Mouse (Mus musculus): ENCODE results near the gene Ebf1. TPM values are rescaled to one million over a fixed set of nuclear protein-coding genes. Genes with fewer than 3 reads are reported as not detected.

Gene Ebf1
- polyA plus RNA-seq, 1 experiment from 2014 or later, result 7.9 TPM

DNA sequence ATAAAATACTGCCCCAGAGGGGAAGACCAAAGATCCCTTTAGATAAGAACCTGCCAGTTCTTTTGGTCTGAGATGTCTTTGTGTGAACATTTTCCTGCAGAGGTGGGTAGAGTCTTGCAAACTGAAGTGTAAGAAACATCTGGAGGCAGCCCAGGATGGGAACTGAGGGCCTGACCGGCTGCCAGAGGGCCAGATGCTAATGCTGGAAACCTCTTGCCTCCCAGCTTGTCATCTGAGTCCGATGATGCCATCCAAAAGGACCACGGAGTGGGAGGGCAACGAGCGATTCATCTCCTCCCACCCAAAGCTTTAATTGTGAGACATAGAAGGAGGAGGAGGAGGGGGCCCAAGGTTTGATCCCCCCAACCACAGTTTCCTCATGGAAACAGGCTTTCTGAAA is 197.7 kb downstream of the Ebf1 start:
- Histone ChIP-seq H3K4me2 (ENCODE audit: low read depth, low read length) (no peak overlapping the region), H3K9ac (ENCODE audit: low read depth, low read length) (no peak overlapping the region), H3K27me3 (replicated peaks; ENCODE audit: control insufficient read depth, insufficient read depth, low read length) (no peaks in the 10 kb centered on the region), H3K4me1 (ENCODE audit: control insufficient read depth, insufficient read depth, low read length) (no peaks in the 10 kb centered on the region), H3K4me3 (ENCODE audit: low read length) (no peak overlapping the region), H3K9me3 (ENCODE audit: control insufficient read depth, low read length) (no peaks in the 10 kb centered on the region), H3K36me3 (ENCODE audit: control insufficient read depth, insufficient read depth, low read length) (no peaks in the 10 kb centered on the region), H3K27ac (ENCODE audit: low read length) (no peak overlapping the region)
- WGBS, result 73% methylated on average over 5 of the region's 5 CpGs
- ATAC-seq, result no peak

GRCm38 (mm10) chr11:44815991-44816390 is 198.9 kb downstream of the Ebf1 start:
- no peaks in the 10 kb centered on the region for H3K4me1 ChIP-seq (ENCODE audit: control insufficient read depth, insufficient read depth, low read length)
- H3K4me3 ChIP-seq (ENCODE audit: low read length), result no peak overlapping the region
- no peak for ATAC-seq
- no peak overlapping the region for H3K9ac ChIP-seq (ENCODE audit: low read depth, low read length)
- WGBS, result 75% methylated on average over 4 of the region's 4 CpGs
- no peak overlapping the region for H3K4me2 ChIP-seq (ENCODE audit: low read depth, low read length)
- no peak overlapping the region for H3K27ac ChIP-seq (ENCODE audit: low read length)
- no peaks in the 10 kb centered on the region for H3K27me3 ChIP-seq (replicated peaks; ENCODE audit: control insufficient read depth, insufficient read depth, low read length)
- no peaks in the 10 kb centered on the region for H3K36me3 ChIP-seq (ENCODE audit: control insufficient read depth, insufficient read depth, low read length)
- no peaks in the 10 kb centered on the region for H3K9me3 ChIP-seq (ENCODE audit: control insufficient read depth, low read length)

DNA sequence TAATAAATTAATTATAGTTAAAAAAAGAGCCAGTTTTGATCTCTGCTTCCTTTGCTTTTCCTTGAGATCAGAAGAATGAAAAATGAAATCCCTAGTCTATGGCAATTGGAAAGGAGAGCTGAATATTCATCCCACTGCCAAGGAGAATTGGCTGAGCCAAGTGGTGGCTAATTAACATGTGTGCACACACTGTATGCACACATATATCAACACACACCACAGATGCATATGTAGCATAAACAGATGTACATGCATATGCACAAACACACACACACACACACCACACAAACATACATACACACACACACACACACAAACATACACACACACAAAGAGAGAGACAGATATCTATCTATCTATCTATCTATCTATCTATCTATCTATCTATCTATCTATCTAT is 205.2 kb downstream of the Ebf1 start:
- Histone ChIP-seq H3K27ac (ENCODE audit: low read length) (no peak overlapping the region), H3K4me1 (ENCODE audit: control insufficient read depth, insufficient read depth, low read length) (no peaks in the 10 kb centered on the region), H3K27me3 (replicated peaks; ENCODE audit: control insufficient read depth, insufficient read depth, low read length) (no peaks in the 10 kb centered on the region), H3K36me3 (ENCODE audit: control insufficient read depth, insufficient read depth, low read length) (no peaks in the 10 kb centered on the region), H3K4me3 (ENCODE audit: low read length) (no peak overlapping the region), H3K9ac (ENCODE audit: low read depth, low read length) (no peak overlapping the region), H3K9me3 (ENCODE audit: control insufficient read depth, low read length) (no peaks in the 10 kb centered on the region), H3K4me2 (ENCODE audit: low read depth, low read length) (no peak overlapping the region)
- ATAC-seq, result no peak

GRCm38 (mm10) chr11:44832227-44832939 is 215.3 kb downstream of the Ebf1 start:
- H3K4me2 ChIP-seq (ENCODE audit: low read depth, low read length), result no peak overlapping the region
- no peak overlapping the region for H3K4me3 ChIP-seq (ENCODE audit: low read length)
- no peaks in the 10 kb centered on the region for H3K36me3 ChIP-seq (ENCODE audit: control insufficient read depth, insufficient read depth, low read length)
- no peak for ATAC-seq
- no peak overlapping the region for H3K27ac ChIP-seq (ENCODE audit: low read length)
- WGBS, result 25% methylated on average over 14 of the region's 14 CpGs
- H3K9ac ChIP-seq (ENCODE audit: low read depth, low read length), result no peak overlapping the region
- no peaks in the 10 kb centered on the region for H3K9me3 ChIP-seq (ENCODE audit: control insufficient read depth, low read length)
- H3K4me1 ChIP-seq (ENCODE audit: control insufficient read depth, insufficient read depth, low read length), result no peaks in the 10 kb centered on the region
- H3K27me3 ChIP-seq (replicated peaks; ENCODE audit: control insufficient read depth, insufficient read depth, low read length), result peaks cover 3% of the 10 kb centered on the region; the same call in 1 of the 2 replicates

DNA sequence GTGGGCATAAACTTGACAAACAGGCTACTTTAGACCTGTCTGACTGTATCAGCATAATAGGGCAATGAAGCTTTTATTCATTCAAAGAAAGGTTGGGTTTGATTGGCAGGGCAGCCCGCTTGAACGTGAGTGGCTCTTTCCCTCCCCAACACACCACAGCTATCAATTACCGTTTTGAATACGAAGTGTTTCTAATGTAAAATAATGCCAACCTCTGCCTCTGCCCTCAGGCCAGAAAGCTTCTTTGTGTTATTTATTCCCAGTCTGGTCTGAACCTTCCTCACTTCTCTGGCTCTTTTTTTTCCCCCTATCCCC is 215.8 kb downstream of the Ebf1 start:
- no peaks in the 10 kb centered on the region for H3K36me3 ChIP-seq (ENCODE audit: control insufficient read depth, insufficient read depth, low read length)
- H3K27me3 ChIP-seq (replicated peaks; ENCODE audit: control insufficient read depth, insufficient read depth, low read length), result peaks cover 3% of the 10 kb centered on the region; the same call in 1 of the 2 replicates
- no peak for ATAC-seq
- H3K4me2 ChIP-seq (ENCODE audit: low read depth, low read length), result no peak overlapping the region
- no peak overlapping the region for H3K9ac ChIP-seq (ENCODE audit: low read depth, low read length)
- no peak overlapping the region for H3K27ac ChIP-seq (ENCODE audit: low read length)
- no peaks in the 10 kb centered on the region for H3K4me1 ChIP-seq (ENCODE audit: control insufficient read depth, insufficient read depth, low read length)
- 23% methylated on average over 4 of the region's 4 CpGs for WGBS
- H3K9me3 ChIP-seq (ENCODE audit: control insufficient read depth, low read length), result no peaks in the 10 kb centered on the region
- H3K4me3 ChIP-seq (ENCODE audit: low read length), result no peak overlapping the region

DNA sequence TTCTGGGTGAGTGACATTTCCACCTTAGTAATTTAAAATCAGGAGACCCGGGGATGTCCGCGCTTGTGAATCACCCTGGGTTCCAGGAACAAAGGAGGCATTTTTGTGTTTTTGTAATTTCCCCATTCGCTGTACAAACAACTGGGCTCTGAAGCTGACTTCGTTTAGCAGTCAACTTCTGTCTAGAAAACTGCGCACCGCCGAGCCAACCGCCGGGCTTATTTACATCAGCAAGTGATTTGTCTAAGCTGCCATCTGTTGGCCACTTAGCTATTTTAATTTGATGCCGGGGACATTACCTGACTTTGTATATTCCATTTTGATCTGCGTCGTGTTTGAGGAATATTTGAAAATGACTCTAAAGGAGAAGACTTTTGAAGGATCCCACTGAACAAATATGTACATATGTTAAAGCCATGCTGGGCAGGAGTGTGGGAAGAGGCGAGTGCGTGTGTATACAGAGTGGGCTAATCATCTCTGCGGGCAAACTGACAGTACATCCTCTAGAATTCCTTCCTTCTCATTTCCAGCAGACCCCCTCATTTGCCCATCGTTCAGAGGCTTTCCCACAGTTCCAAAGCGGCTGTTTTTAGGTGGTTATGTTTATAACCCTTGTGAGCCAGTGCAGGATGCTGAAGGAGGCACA is 216.4 kb downstream of the Ebf1 start:
- ATAC-seq, result no peak
- 32% methylated on average over 18 of the region's 18 CpGs for WGBS
- Histone ChIP-seq H3K27ac (ENCODE audit: low read length) (no peak overlapping the region), H3K36me3 (ENCODE audit: control insufficient read depth, insufficient read depth, low read length) (no peaks in the 10 kb centered on the region), H3K9me3 (ENCODE audit: control insufficient read depth, low read length) (no peaks in the 10 kb centered on the region), H3K9ac (ENCODE audit: low read depth, low read length) (no peak overlapping the region), H3K4me1 (ENCODE audit: control insufficient read depth, insufficient read depth, low read length) (no peaks in the 10 kb centered on the region), H3K27me3 (replicated peaks; ENCODE audit: control insufficient read depth, insufficient read depth, low read length) (peaks cover 3% of the 10 kb centered on the region; the same call in 1 of the 2 replicates), H3K4me2 (ENCODE audit: low read depth, low read length) (no peak overlapping the region), H3K4me3 (ENCODE audit: low read length) (no peak overlapping the region)

DNA sequence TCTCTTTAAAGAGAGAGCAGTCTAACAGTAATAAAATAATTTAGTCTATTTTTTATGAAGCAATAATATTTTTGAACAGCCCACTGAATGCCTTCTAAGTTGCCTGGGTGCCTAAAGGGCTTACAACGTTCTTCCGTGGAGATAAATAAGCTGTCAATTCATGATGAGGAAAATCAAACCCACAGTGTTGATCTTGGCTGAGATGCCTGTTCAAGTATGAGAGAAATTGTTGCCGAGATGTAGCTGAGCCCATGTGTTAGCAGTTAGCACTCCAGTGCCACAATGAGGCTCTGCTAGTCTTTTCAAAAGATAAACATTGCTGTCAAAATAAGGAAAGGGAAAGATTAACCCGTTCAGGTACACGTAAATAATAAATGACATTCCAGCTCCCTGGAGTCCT is 218.0 kb downstream of the Ebf1 start:
- no peaks in the 10 kb centered on the region for H3K9me3 ChIP-seq (ENCODE audit: control insufficient read depth, low read length)
- H3K4me3 ChIP-seq (ENCODE audit: low read length), result no peak overlapping the region
- no peaks in the 10 kb centered on the region for H3K36me3 ChIP-seq (ENCODE audit: control insufficient read depth, insufficient read depth, low read length)
- no peak for ATAC-seq
- H3K27ac ChIP-seq (ENCODE audit: low read length), result no peak overlapping the region
- no peaks in the 10 kb centered on the region for H3K4me1 ChIP-seq (ENCODE audit: control insufficient read depth, insufficient read depth, low read length)
- peaks cover 3% of the 10 kb centered on the region; the same call in 1 of the 2 replicates for H3K27me3 ChIP-seq (replicated peaks; ENCODE audit: control insufficient read depth, insufficient read depth, low read length)
- H3K4me2 ChIP-seq (ENCODE audit: low read depth, low read length), result no peak overlapping the region
- 17% methylated on average over 5 of the region's 5 CpGs for WGBS
- H3K9ac ChIP-seq (ENCODE audit: low read depth, low read length), result no peak overlapping the region

DNA sequence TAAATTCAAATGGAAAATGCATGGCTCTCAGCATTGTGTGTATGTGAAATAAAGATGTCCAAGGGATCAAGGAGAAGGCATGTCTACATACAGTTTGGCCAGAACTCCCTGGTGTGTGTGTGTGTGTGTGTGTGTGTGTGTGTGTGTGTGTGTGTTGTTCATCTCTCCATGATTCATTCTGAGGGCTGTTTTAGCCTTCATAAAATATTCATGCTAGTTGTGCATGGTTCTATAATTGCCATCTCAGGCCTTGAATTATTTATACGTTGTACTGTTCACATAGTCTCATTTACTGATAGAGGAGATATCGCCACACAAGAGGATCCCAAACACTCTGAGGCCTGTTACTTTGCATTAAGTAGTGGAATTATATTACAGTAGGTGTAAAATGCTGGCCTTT is 220.5 kb downstream of the Ebf1 start:
- Histone ChIP-seq H3K9ac (ENCODE audit: low read depth, low read length) (no peak overlapping the region), H3K9me3 (ENCODE audit: control insufficient read depth, low read length) (no peaks in the 10 kb centered on the region), H3K4me3 (ENCODE audit: low read length) (no peak overlapping the region), H3K27ac (ENCODE audit: low read length) (no peak overlapping the region), H3K4me2 (ENCODE audit: low read depth, low read length) (no peak overlapping the region), H3K4me1 (ENCODE audit: control insufficient read depth, insufficient read depth, low read length) (no peaks in the 10 kb centered on the region), H3K36me3 (ENCODE audit: control insufficient read depth, insufficient read depth, low read length) (no peaks in the 10 kb centered on the region), H3K27me3 (replicated peaks; ENCODE audit: control insufficient read depth, insufficient read depth, low read length) (no peaks in the 10 kb centered on the region)
- WGBS, result 88% methylated on average over 2 of the region's 2 CpGs
- no peak for ATAC-seq

DNA sequence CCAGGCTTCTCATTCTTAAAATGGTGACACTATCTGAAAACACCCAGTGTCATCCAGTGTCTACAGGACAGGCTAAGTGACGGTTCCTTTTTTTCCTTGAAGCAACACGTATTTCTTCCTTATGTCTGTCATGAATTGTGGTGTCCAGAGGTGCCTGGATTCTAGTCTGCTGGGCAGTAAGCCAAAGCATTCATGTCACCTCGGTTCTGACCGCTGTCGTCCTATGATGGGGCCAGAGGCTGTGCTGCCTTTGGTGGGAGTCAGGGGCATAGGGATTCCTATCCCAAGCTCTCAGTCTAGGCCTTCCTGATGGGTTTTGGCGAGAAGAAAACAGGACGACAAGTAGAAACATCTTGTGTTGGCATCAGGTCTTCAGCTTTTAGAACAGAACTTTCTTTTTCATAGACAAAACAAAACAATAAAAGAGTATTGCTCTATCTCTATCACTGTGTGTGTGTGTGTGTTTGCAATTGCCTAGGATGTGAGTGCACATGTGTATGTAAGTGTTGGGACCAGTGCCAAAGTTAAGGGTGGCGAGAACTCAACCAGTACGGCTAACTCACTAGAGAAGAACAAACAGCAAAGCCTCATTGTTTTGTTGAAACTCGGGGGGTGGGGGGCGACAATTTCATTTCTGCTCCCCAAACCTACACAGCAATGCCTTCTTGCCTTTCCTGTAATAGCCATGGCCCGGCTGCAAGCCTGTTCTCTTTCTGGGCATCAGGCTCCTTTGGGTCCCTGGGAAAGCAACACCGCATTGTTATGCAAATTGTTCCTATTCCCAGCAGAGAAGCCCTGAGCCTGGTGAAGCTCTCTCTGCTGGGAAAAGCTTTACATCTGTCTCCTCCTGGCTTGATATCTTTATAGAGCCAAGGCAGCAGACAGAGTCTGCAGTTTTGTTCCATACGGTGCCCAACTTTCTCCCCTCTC is 224.3 kb downstream of the Ebf1 start:
- no peaks in the 10 kb centered on the region for H3K27me3 ChIP-seq (replicated peaks; ENCODE audit: control insufficient read depth, insufficient read depth, low read length)
- H3K9ac ChIP-seq (ENCODE audit: low read depth, low read length), result no peak overlapping the region
- WGBS, result 44% methylated on average over 14 of the region's 14 CpGs
- no peak overlapping the region for H3K27ac ChIP-seq (ENCODE audit: low read length)
- H3K4me3 ChIP-seq (ENCODE audit: low read length), result no peak overlapping the region
- H3K9me3 ChIP-seq (ENCODE audit: control insufficient read depth, low read length), result no peaks in the 10 kb centered on the region
- no peaks in the 10 kb centered on the region for H3K36me3 ChIP-seq (ENCODE audit: control insufficient read depth, insufficient read depth, low read length)
- no peaks in the 10 kb centered on the region for H3K4me1 ChIP-seq (ENCODE audit: control insufficient read depth, insufficient read depth, low read length)
- no peak overlapping the region for H3K4me2 ChIP-seq (ENCODE audit: low read depth, low read length)
- no peak for ATAC-seq
